Mouse (Mus musculus): ENCODE results near the gene Rab1b. TPM values are rescaled to one million over a fixed set of nuclear protein-coding genes. Genes with fewer than 3 reads are reported as not detected.
"Not testable (repeated sequence)": the region's sequence is repeated elsewhere in the genome, so short reads cannot be mapped to it uniquely, and the experiment has no call there.

Gene Rab1b
- polyA plus RNA-seq, 1 experiment from 2014 or later: 214 TPM

GRCm38 (mm10) chr19:5086533-5086932, 20.3 kb downstream of the Rab1b start:
- WGBS: 53% methylated on average over 4 of the region's 4 CpGs
- ATAC-seq (replicated peaks; ENCODE audit: insufficient number of reproducible peaks, low FRiP score, low TSS enrichment, low read depth); H3K4me3 ChIP-seq (ENCODE audit: low read depth, low read length); H3K36me3 ChIP-seq (replicated peaks; ENCODE audit: control insufficient read depth, insufficient read depth, low read depth, low read length); H3K9me3 ChIP-seq (replicated peaks; ENCODE audit: control insufficient read depth, low read length); H3K4me2 ChIP-seq (ENCODE audit: low read depth, low read length); DNase-seq (ENCODE audit: low spot score); H3K27ac ChIP-seq (replicated peaks; ENCODE audit: low read depth, low read length); H3K9ac ChIP-seq (replicated peaks; ENCODE audit: low read length): not testable (repeated sequence)
- peaks cover 13% of the 10 kb centered on the region for H3K4me1 ChIP-seq (ENCODE audit: control insufficient read depth, insufficient read depth, low read length)
- peaks cover 43% of the 10 kb centered on the region for H3K27me3 ChIP-seq (ENCODE audit: control insufficient read depth, insufficient read depth, low read length)

- no peaks in the 10 kb centered on the region for H3K9me3 ChIP-seq (replicated peaks; ENCODE audit: control insufficient read depth, low read length)
- H3K4me1 ChIP-seq (ENCODE audit: control insufficient read depth, insufficient read depth, low read length): peaks cover 13% of the 10 kb centered on the region
- ATAC-seq (replicated peaks; ENCODE audit: insufficient number of reproducible peaks, low FRiP score, low TSS enrichment, low read depth): no peak
- no peak within 1 kb of the TSS for H3K27ac ChIP-seq (replicated peaks; ENCODE audit: low read depth, low read length)
- peak within 1 kb of the TSS; percentile 83 for H3K4me2 ChIP-seq (ENCODE audit: low read depth, low read length)
- H3K36me3 ChIP-seq (replicated peaks; ENCODE audit: control insufficient read depth, insufficient read depth, low read depth, low read length): no peaks in the 10 kb centered on the region
- 1% methylated on average over 66 of the region's 69 CpGs for WGBS
- peaks cover 51% of the 10 kb centered on the region for H3K27me3 ChIP-seq (ENCODE audit: control insufficient read depth, insufficient read depth, low read length)
- no peak within 1 kb of the TSS; the same call in 1 of the 2 replicates for H3K9ac ChIP-seq (replicated peaks; ENCODE audit: low read length)
- H3K4me3 ChIP-seq (ENCODE audit: low read depth, low read length): peak within 1 kb of the TSS; percentile 40
- DNase-seq (ENCODE audit: low spot score): no peak
Observed at GRCm38 (mm10) chr19:5085145-5085863, 21.6 kb downstream of the Rab1b start, which contains the start of gene Tmem151a. Gene Tmem151a, minus strand, starts transcription at chr19:5085531.

DNA sequence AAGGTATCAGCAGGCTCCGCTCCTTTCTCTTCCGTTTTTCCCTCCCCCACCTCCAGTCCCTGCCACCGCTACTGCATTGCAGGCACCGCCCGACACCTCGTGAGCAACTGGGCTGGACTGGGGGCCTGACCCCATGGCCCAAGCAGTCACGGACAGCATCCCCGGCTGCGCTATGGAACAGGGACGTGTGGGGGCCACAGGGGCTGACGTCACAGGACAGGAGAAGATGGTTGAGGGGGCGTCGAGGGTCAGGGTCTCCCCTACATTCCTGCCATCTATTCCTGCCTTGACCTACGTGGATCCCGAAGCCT, 22.1 kb downstream of the Rab1b start:
- no peak overlapping the region for H3K27ac ChIP-seq (replicated peaks; ENCODE audit: low read depth, low read length)
- DNase-seq (ENCODE audit: low spot score) (no peak), ATAC-seq (replicated peaks; ENCODE audit: insufficient number of reproducible peaks, low FRiP score, low TSS enrichment, low read depth) (no peak)
- WGBS: 2% methylated on average over 14 of the region's 15 CpGs
- peaks cover 13% of the 10 kb centered on the region for H3K4me1 ChIP-seq (ENCODE audit: control insufficient read depth, insufficient read depth, low read length)
- H3K9ac ChIP-seq (replicated peaks; ENCODE audit: low read length): no peak overlapping the region
- H3K36me3 ChIP-seq (replicated peaks; ENCODE audit: control insufficient read depth, insufficient read depth, low read depth, low read length): no peaks in the 10 kb centered on the region
- peak overlapping the region; percentile 83 for H3K4me2 ChIP-seq (ENCODE audit: low read depth, low read length)
- no peaks in the 10 kb centered on the region for H3K9me3 ChIP-seq (replicated peaks; ENCODE audit: control insufficient read depth, low read length)
- peaks cover 51% of the 10 kb centered on the region for H3K27me3 ChIP-seq (ENCODE audit: control insufficient read depth, insufficient read depth, low read length)
- no peak overlapping the region; the same call in 1 of the 2 replicates for H3K4me3 ChIP-seq (ENCODE audit: low read depth, low read length)

DNA sequence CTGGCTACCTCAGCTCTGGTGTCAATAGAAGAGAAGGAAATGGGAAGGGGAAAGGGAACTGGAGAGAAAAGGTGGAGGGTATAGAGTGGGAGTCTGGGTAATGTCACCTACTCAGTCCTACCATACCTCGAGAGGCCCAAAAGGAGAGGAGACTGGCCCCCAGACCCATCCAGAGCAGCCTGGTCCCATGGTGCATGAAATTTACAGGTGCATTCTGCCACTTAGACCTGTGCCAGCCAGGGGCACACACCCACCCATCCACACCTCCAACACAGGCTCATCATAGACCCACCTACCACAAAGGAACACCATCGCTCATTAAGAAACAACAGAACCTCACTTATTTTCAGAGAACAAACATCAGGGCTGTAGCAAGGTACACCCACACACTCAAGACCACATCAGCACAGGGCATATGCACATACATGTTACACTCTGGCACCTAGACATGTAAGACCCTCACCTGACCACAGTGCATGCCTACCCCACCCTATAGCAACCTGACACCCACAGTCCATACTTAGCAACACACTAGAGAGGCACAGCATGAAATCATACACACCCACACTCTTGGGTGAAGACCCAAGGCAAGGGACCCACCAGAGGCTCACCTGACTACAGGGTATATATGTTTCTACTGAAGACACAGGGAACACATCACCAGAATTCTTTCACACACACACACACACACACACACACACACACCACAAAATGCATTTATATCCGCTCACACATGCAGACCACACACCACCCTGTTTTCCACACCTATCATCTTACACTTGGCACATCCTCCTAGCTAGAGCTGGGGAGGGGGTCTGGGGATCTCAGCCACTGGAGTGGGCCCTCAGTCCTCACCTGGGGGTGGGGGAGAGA, 22.7 kb downstream of the Rab1b start:
- Histone ChIP-seq H3K4me3 (ENCODE audit: low read depth, low read length) (no peak overlapping the region), H3K9ac (replicated peaks; ENCODE audit: low read length) (no peak overlapping the region), H3K4me1 (ENCODE audit: control insufficient read depth, insufficient read depth, low read length) (peaks cover 11% of the 10 kb centered on the region), H3K36me3 (replicated peaks; ENCODE audit: control insufficient read depth, insufficient read depth, low read depth, low read length) (no peaks in the 10 kb centered on the region), H3K4me2 (ENCODE audit: low read depth, low read length) (no peak overlapping the region), H3K27ac (replicated peaks; ENCODE audit: low read depth, low read length) (no peak overlapping the region), H3K9me3 (replicated peaks; ENCODE audit: control insufficient read depth, low read length) (no peaks in the 10 kb centered on the region), H3K27me3 (ENCODE audit: control insufficient read depth, insufficient read depth, low read length) (peaks cover 51% of the 10 kb centered on the region)
- DNase-seq (ENCODE audit: low spot score): no peak
- WGBS: 67% methylated on average over 3 of the region's 3 CpGs
- ATAC-seq (replicated peaks; ENCODE audit: insufficient number of reproducible peaks, low FRiP score, low TSS enrichment, low read depth): no peak

DNA sequence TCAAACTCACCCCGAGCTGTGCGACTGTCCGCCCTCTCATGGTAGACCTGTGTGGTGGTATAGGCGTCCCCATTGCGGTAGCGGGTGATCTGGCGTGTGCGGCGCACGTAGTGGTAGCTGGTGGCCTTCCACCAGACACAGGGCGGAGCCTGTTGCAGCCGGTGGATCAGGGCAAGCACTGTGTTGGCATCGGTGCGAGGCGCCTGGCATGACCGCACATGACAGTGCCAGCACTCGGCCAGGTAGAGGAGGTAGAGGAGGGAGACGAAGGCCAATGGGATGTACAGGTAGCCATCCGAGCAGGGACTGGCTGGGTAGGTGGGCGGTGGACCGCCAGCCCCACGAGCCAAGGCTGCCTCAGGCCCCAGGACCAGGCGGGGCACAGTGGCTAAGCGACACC, 24.3 kb downstream of the Rab1b start:
- H3K9ac ChIP-seq (replicated peaks; ENCODE audit: low read length): no peak overlapping the region
- H3K4me3 ChIP-seq (ENCODE audit: low read depth, low read length): no peak overlapping the region
- ATAC-seq (replicated peaks; ENCODE audit: insufficient number of reproducible peaks, low FRiP score, low TSS enrichment, low read depth): no peak
- H3K27ac ChIP-seq (replicated peaks; ENCODE audit: low read depth, low read length): no peak overlapping the region
- peaks cover 9% of the 10 kb centered on the region for H3K4me1 ChIP-seq (ENCODE audit: control insufficient read depth, insufficient read depth, low read length)
- H3K27me3 ChIP-seq (ENCODE audit: control insufficient read depth, insufficient read depth, low read length): peaks cover 51% of the 10 kb centered on the region
- H3K9me3 ChIP-seq (replicated peaks; ENCODE audit: control insufficient read depth, low read length): no peaks in the 10 kb centered on the region
- DNase-seq (ENCODE audit: low spot score): no peak
- WGBS: 66% methylated on average over 24 of the region's 24 CpGs
- no peak overlapping the region for H3K4me2 ChIP-seq (ENCODE audit: low read depth, low read length)
- no peaks in the 10 kb centered on the region for H3K36me3 ChIP-seq (replicated peaks; ENCODE audit: control insufficient read depth, insufficient read depth, low read depth, low read length)

DNA sequence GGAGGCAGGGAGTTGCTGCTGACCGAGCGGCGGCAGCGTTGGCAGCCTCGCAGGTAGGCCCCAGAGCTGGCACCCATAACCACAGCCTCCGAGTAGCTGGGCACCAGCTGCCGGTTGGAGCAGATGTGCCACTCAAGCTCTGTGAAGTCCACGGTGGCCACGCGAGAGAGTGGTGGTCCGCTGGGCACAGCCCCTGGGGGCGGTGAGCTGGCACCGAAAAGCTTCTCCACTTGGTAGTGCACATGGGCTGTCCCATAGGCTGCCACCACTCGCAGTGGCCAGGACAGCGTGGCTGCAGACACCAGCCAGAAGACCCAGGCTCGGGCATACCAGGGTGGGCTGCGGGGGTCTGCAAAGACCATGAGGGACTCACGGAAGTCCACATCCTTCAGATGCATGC, 24.9 kb downstream of the Rab1b start:
- 63% methylated on average over 18 of the region's 18 CpGs for WGBS
- Histone ChIP-seq H3K9me3 (replicated peaks; ENCODE audit: control insufficient read depth, low read length) (no peaks in the 10 kb centered on the region), H3K4me3 (ENCODE audit: low read depth, low read length) (no peak overlapping the region), H3K9ac (replicated peaks; ENCODE audit: low read length) (no peak overlapping the region), H3K36me3 (replicated peaks; ENCODE audit: control insufficient read depth, insufficient read depth, low read depth, low read length) (no peaks in the 10 kb centered on the region), H3K4me2 (ENCODE audit: low read depth, low read length) (no peak overlapping the region), H3K27me3 (ENCODE audit: control insufficient read depth, insufficient read depth, low read length) (peaks cover 51% of the 10 kb centered on the region), H3K4me1 (ENCODE audit: control insufficient read depth, insufficient read depth, low read length) (peaks cover 6% of the 10 kb centered on the region), H3K27ac (replicated peaks; ENCODE audit: low read depth, low read length) (no peak overlapping the region)
- DNase-seq (ENCODE audit: low spot score): no peak
- ATAC-seq (replicated peaks; ENCODE audit: insufficient number of reproducible peaks, low FRiP score, low TSS enrichment, low read depth): no peak

DNA sequence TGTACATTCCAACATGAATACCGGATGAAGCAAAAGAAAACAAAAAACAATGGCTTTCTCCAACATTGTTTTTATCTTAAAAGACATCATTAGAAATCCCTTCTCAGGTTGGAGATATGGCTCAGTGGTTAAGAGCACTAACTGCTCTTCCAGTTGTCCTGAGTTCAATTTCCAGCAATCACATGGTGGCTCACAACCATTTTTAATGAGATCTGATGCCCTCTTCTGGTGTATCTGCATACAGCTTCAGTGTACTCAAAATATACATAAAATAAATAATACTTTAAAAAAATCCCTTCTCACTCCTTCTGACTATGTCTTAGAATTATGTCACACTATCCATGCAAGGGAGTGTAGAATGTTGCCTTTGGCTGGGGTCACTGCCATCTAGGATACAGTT, 27.6 kb downstream of the Rab1b start:
- H3K27me3 ChIP-seq (ENCODE audit: control insufficient read depth, insufficient read depth, low read length): peaks cover 33% of the 10 kb centered on the region
- ATAC-seq (replicated peaks; ENCODE audit: insufficient number of reproducible peaks, low FRiP score, low TSS enrichment, low read depth) (no peak), DNase-seq (ENCODE audit: low spot score) (no peak)
- no peaks in the 10 kb centered on the region for H3K4me1 ChIP-seq (ENCODE audit: control insufficient read depth, insufficient read depth, low read length)
- H3K27ac ChIP-seq (replicated peaks; ENCODE audit: low read depth, low read length): no peak overlapping the region
- H3K9ac ChIP-seq (replicated peaks; ENCODE audit: low read length): no peak overlapping the region
- H3K36me3 ChIP-seq (replicated peaks; ENCODE audit: control insufficient read depth, insufficient read depth, low read depth, low read length): no peaks in the 10 kb centered on the region
- no peak overlapping the region for H3K4me3 ChIP-seq (ENCODE audit: low read depth, low read length)
- 93% methylated on average over 1 of the region's 1 CpGs for WGBS
- no peaks in the 10 kb centered on the region for H3K9me3 ChIP-seq (replicated peaks; ENCODE audit: control insufficient read depth, low read length)
- no peak overlapping the region for H3K4me2 ChIP-seq (ENCODE audit: low read depth, low read length)

GRCm38 (mm10) chr19:5073518-5073917, 33.4 kb downstream of the Rab1b start:
- no peak for ATAC-seq (replicated peaks; ENCODE audit: insufficient number of reproducible peaks, low FRiP score, low TSS enrichment, low read depth)
- no peak for DNase-seq (ENCODE audit: low spot score)
- Histone ChIP-seq H3K36me3 (replicated peaks; ENCODE audit: control insufficient read depth, insufficient read depth, low read depth, low read length) (no peaks in the 10 kb centered on the region), H3K4me3 (ENCODE audit: low read depth, low read length) (no peak overlapping the region), H3K4me2 (ENCODE audit: low read depth, low read length) (no peak overlapping the region), H3K4me1 (ENCODE audit: control insufficient read depth, insufficient read depth, low read length) (peaks cover 16% of the 10 kb centered on the region), H3K9me3 (replicated peaks; ENCODE audit: control insufficient read depth, low read length) (no peaks in the 10 kb centered on the region), H3K27ac (replicated peaks; ENCODE audit: low read depth, low read length) (no peak overlapping the region), H3K27me3 (ENCODE audit: control insufficient read depth, insufficient read depth, low read length) (peaks cover 3% of the 10 kb centered on the region), H3K9ac (replicated peaks; ENCODE audit: low read length) (no peak overlapping the region)
- WGBS: 44% methylated on average over 5 of the region's 5 CpGs
